Mouse (Mus musculus) intestine, embryonic 16.5 days (tissue): ENCODE measurements around the gene Olfr224. TPM values are rescaled to one million over a fixed set of nuclear protein-coding genes. Genes with fewer than 3 reads are reported as not detected.

Experiments used
- ATAC-seq: fragments of 200-750 bp; cut with Nextera tagmentation; 2 replicates; pipeline ENCODE4 v1.8.0; 2017; ENCODE audit warnings: moderate TSS enrichment, moderate library complexity
- H3K27ac ChIP-seq: fragments of 300-500 bp; sonication (generic); 2 replicates; pipeline ENCODE4 v1.5.1; 2014; ENCODE audit warnings: mild to moderate bottlenecking, low read length
- H3K27me3 ChIP-seq: fragments of 300-500 bp; sonication (generic); replicated peaks from 2 replicates; pipeline ENCODE4 v1.6.1; 2014; ENCODE audit warnings: low read length, control low read depth, mixed read lengths; ENCODE audit not compliant: control insufficient read depth, insufficient read depth
- H3K36me3 ChIP-seq: fragments of 300-500 bp; sonication (generic); 2 replicates; pipeline ENCODE4 v1.6.1; 2014; ENCODE audit warnings: low read length, control low read depth; ENCODE audit not compliant: control insufficient read depth, insufficient read depth
- H3K4me1 ChIP-seq: fragments of 300-500 bp; sonication (generic); 2 replicates; pipeline ENCODE4 v1.6.1; 2014; ENCODE audit warnings: low read length, control low read depth, mixed read lengths; ENCODE audit not compliant: control insufficient read depth, insufficient read depth
- H3K4me2 ChIP-seq: fragments of 300-500 bp; sonication (generic); 2 replicates; pipeline ENCODE4 v1.6.1; 2014; ENCODE audit warnings: low read depth, low read length, control low read depth
- H3K4me3 ChIP-seq: fragments of 300-500 bp; sonication (generic); 2 replicates; pipeline ENCODE4 v1.5.1; 2014; ENCODE audit warnings: mild to moderate bottlenecking, low read length
- H3K9ac ChIP-seq: fragments of 300-500 bp; sonication (generic); 2 replicates; pipeline ENCODE4 v1.6.1; 2014; ENCODE audit warnings: low read depth, low read length
- H3K9me3 ChIP-seq: fragments of 300-500 bp; sonication (generic); 2 replicates; pipeline ENCODE4 v1.6.1; 2016; ENCODE audit warnings: low read length, control low read depth; ENCODE audit not compliant: control insufficient read depth
- WGBS: fragments of 180-500 bp; shearing (Covaris S2); extraction: QIAGEN DNeasy Blood & Tissue Kit; methylation state at CpG from one replicate; pipeline ENCODE4 v1.1.7; 2014; 5-methylcytosine and 5-hydroxymethylcytosine counted together
- polyA plus RNA-seq: library from polyadenylated mRNA; unstranded; fragments of >200 nt; fragmentation: Nextera tagmentation; extraction: Ambion mirVana; gene quantifications from 2 replicates; pipeline ENCODE4 v1.2.1, GENCODE M21; 2015

Gene Olfr224
- polyA plus RNA-seq, 1 experiment from 2014 or later = not detected

DNA sequence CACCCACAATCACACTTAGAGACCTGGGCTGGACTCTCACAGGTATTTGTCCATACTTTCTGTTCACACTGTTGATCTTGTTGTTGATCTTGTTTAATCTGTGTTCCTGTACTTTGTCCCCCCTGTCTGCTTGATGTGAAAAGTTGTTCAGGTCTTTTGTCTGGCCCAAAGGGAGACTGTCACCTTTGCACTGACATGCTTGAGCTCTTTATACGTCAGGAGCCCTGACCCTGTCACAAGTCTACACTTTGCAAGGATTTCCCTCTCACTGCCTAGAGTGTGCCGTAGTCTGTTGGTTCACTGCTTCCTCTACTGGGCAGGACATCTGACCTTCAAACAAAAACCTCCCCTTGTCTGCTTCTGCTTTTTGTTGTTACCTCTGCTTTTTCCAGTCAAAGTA is 34.3 kb upstream of the Olfr224 start:
- 58% methylated on average over 2 of the region's 2 CpGs for WGBS
- Histone ChIP-seq H3K27ac (no peak overlapping the region), H3K27me3 (no peaks in the 10 kb centered on the region), H3K36me3 (no peaks in the 10 kb centered on the region), H3K4me3 (no peak overlapping the region), H3K9ac (no peak overlapping the region), H3K4me1 (no peaks in the 10 kb centered on the region), H3K4me2 (no peak overlapping the region), H3K9me3 (no peaks in the 10 kb centered on the region)
- ATAC-seq = no peak

DNA sequence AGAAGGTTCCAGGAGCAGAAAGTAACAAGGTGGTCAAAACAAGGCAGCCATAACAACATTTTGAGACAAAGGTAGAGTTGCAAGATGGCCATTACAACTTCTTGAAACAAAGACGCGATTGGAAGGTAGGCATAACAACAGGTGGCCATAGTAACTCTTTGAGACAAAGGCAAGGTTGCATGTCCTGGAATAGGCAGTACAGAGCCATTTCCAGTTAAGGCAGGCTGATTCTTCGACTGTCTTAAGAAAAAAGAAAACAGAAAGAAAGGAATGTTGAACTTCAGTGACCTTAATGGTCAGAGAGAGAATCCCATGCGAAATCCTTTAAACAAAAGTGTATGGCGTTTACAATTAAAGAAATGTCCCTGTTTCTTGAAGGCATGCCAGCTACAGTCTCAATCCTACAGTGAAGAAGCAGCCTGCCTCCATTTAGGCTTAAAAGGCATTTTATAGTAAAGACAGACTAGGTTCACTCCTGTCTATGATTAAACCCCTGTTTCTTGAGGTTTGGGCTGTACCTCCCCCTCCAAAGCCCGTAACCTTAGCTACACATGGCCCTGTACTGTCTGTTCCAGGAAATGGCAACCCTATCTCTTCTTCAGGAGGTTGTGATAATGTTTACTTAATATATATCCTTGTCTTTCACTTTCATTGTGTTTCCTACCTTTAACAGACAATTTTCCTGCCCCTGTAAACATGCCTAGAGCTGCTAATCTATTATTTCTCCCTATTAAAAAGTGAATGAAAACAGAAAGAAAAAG is 32.6 kb upstream of the Olfr224 start:
- H3K4me3 ChIP-seq = no peak overlapping the region
- no peak overlapping the region for H3K9ac ChIP-seq
- no peak for ATAC-seq
- H3K36me3 ChIP-seq = no peaks in the 10 kb centered on the region
- no peak overlapping the region for H3K27ac ChIP-seq
- 69% methylated on average over 6 of the region's 6 CpGs for WGBS
- no peaks in the 10 kb centered on the region for H3K9me3 ChIP-seq
- no peak overlapping the region for H3K4me2 ChIP-seq
- no peaks in the 10 kb centered on the region for H3K27me3 ChIP-seq
- no peaks in the 10 kb centered on the region for H3K4me1 ChIP-seq

DNA sequence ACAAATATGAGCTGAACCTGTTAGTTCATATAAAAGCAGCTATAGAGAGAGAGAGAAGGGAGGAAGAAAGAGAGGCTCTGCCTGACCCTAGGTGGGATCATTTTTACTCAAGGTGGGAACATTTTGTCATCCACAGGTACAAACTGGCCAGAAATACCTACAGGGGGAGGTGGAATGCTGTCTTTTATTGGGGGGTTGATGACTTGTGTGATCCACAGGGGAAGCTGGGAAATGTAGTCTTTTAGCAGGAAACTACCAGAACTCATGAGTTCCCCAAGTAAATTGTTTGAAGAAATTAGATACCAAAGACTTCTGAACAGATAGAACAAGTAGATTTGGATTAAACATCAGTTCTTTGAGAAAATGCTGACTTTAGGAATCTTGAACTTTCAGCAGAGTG is 31.7 kb upstream of the Olfr224 start:
- H3K27me3 ChIP-seq = no peaks in the 10 kb centered on the region

DNA sequence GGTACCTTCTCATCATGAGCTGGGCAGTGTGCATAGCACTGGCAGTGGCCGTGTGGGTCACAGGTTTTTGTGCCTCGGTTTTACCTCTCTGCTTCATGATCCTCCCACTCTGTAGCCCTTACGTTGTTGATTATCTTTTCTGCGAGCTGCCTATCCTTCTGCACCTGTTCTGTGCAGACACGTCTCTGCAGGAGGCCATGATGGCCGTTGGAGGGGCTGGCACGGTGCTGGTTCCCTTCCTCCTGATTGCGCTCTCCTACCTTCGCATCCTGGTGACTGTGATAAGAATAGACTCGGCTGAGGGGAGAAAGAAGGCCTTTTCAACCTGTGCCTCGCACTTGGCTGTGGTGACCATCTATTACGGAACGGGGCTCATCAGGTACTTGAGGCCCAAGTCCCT is 27.5 kb upstream of the Olfr224 start:
- 88% methylated on average over 13 of the region's 13 CpGs for WGBS
- Histone ChIP-seq H3K36me3 (no peaks in the 10 kb centered on the region), H3K4me3 (no peak overlapping the region), H3K4me1 (no peaks in the 10 kb centered on the region), H3K27ac (no peak overlapping the region), H3K4me2 (no peak overlapping the region), H3K27me3 (no peaks in the 10 kb centered on the region), H3K9me3 (no peaks in the 10 kb centered on the region), H3K9ac (no peak overlapping the region)
- no peak for ATAC-seq

More for the DNA sequence above, 31.7 kb upstream of the Olfr224 start:
- Histone ChIP-seq H3K4me3 (no peak overlapping the region), H3K9ac (no peak overlapping the region), H3K4me1 (no peaks in the 10 kb centered on the region), H3K4me2 (no peak overlapping the region), H3K36me3 (no peaks in the 10 kb centered on the region), H3K27ac (no peak overlapping the region), H3K9me3 (no peaks in the 10 kb centered on the region)
- ATAC-seq = no peak

DNA sequence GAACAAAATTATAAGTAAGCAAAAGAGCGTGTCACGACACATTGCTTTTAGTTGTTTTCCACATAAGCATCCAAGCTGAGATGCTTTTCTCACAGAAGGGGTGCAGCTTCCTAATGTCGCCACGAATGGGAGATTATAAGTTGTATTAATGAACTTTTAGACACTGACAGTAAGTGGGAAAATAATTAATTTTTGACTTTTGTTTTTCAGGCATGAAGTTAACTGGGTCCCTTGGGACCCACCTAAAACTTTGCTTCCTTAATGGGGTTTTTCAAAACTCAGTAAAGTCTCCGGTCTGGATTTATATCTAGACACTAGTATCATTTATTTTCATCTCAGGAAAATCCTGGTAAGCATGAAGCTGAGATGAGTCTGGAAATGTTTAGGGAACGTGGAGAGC is 24.5 kb upstream of the Olfr224 start, which contains the start of gene Olfr324:
TSS of gene Olfr324 (plus strand) at position 301 of the 400 bp plus-strand sequence.
- Histone ChIP-seq H3K9me3 (no peaks in the 10 kb centered on the region), H3K9ac (no peak within 1 kb of the TSS), H3K4me2 (no peak within 1 kb of the TSS), H3K27me3 (no peaks in the 10 kb centered on the region), H3K4me1 (no peaks in the 10 kb centered on the region), H3K36me3 (no peaks in the 10 kb centered on the region), H3K27ac (no peak within 1 kb of the TSS), H3K4me3 (no peak within 1 kb of the TSS)
- 86% methylated on average over 6 of the region's 6 CpGs for WGBS
- ATAC-seq = no peak

DNA sequence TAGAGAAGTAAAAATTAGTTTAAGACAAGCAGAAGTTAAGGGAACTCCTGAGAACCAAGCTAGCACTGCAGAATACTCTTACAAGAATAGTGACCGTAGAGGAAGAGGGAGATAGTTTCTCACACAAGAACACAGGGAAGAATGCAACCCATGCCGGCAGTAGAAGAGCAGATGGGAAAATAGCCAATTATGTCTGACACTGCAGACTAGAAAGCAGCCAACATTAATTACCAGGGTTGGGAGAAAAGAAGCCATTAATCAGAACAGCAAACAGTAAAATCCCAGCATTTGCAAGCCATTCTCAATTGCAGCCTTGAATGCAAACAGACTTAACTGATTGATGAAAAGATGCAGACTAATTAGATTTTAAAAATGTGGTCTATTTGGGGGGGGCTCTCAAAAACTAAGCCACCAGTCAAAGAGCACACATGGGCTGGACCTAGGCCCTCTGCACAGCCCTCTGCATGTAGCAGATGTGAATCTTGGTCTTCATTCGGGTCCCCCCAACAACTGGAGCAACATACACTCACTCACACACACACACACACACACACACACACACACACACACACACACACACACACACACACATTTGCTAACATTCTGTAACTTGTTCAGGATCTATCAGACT is 18.4 kb upstream of the Olfr224 start:
- Histone ChIP-seq H3K27ac (no peak overlapping the region), H3K36me3 (no peaks in the 10 kb centered on the region), H3K4me1 (no peaks in the 10 kb centered on the region), H3K27me3 (no peaks in the 10 kb centered on the region), H3K4me2 (no peak overlapping the region), H3K9ac (no peak overlapping the region), H3K9me3 (no peaks in the 10 kb centered on the region), H3K4me3 (no peak overlapping the region)
- no peak for ATAC-seq
- WGBS = 58% methylated on average over 3 of the region's 3 CpGs

DNA sequence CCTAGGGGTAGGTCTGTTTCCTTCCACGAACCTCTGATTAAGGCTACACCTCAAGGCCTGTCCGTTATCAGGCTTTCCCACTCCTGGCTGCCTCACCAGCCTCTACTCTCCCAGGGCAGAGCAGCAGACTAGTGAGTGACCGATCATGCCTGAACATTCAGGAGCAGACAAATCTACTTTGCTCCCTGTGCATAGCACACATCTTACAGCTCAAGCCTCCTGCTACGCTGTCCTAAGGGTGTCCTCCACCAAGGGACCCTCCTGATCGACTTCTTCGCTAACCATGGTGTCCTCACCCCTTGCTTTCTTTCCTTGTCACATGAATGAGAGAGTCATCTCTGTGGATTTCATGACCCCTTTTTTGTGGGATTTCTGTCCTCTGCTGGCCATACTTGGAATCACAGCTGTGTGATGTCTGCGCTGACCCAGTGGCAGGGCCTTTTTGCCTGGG is 17.6 kb upstream of the Olfr224 start:
- no peaks in the 10 kb centered on the region for H3K4me1 ChIP-seq
- no peaks in the 10 kb centered on the region for H3K9me3 ChIP-seq
- ATAC-seq = no peak
- WGBS = 76% methylated on average over 7 of the region's 7 CpGs
- H3K4me3 ChIP-seq = no peak overlapping the region
- H3K36me3 ChIP-seq = no peaks in the 10 kb centered on the region
- no peak overlapping the region for H3K9ac ChIP-seq
- no peaks in the 10 kb centered on the region for H3K27me3 ChIP-seq
- no peak overlapping the region for H3K27ac ChIP-seq
- H3K4me2 ChIP-seq = no peak overlapping the region

DNA sequence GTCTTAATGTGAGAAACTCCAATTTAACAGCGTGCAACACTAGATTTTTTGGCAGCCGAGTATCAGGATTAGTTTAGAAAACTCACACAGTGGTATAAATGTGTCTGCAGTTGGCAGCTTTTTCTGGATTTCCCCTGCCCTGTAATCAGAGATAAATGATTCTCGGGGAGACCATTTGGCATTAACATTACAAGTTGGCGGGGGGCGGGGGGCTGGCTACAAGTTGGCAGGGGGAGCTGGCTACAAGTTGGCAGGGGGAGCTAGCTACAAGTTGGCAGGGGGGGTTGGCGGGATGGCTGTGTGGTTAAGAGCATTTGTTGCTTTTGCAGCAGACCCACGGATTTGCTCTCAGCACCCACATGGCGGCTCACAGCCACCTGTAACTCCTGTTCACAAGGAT is 8.3 kb upstream of the Olfr224 start:
- no peaks in the 10 kb centered on the region for H3K36me3 ChIP-seq
- no peaks in the 10 kb centered on the region for H3K27me3 ChIP-seq
- H3K4me2 ChIP-seq = no peak overlapping the region
- no peak for ATAC-seq
- 71% methylated on average over 8 of the region's 8 CpGs for WGBS
- no peak overlapping the region for H3K9ac ChIP-seq
- no peak overlapping the region for H3K27ac ChIP-seq
- no peak overlapping the region for H3K4me3 ChIP-seq
- H3K9me3 ChIP-seq = no peaks in the 10 kb centered on the region
- H3K4me1 ChIP-seq = no peaks in the 10 kb centered on the region

DNA sequence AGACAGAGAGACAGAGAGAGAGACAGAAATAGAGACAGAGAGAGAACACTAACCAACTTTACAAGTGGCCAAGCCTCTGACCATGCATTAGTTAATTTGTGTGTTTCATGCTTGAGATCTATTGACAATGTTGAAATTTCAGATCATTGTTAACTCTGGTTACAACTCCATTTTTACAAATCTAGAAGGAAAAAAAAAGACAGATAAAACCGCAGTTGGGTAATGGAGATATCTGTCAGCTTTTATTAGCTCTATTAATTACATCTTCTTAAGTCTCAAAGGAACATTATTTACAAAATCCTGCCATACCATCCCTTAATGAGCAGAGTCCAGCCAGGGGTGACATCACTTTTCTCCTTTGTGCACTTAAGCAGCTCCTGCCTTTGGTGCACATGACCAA is 7.1 kb upstream of the Olfr224 start, which contains the start of gene Olfr325:
TSS of gene Olfr325 (plus strand) at position 301 of the 400 bp plus-strand sequence.
- H3K27me3 ChIP-seq = no peaks in the 10 kb centered on the region

More for the DNA sequence above, 7.1 kb upstream of the Olfr224 start, which contains the start of gene Olfr325:
- H3K9me3 ChIP-seq = no peaks in the 10 kb centered on the region
- 75% methylated on average over 1 of the region's 1 CpGs for WGBS
- no peak within 1 kb of the TSS for H3K4me2 ChIP-seq
- ATAC-seq = no peak
- no peak within 1 kb of the TSS for H3K27ac ChIP-seq
- H3K36me3 ChIP-seq = no peaks in the 10 kb centered on the region
- H3K4me3 ChIP-seq = no peak within 1 kb of the TSS
- H3K4me1 ChIP-seq = no peaks in the 10 kb centered on the region
- H3K9ac ChIP-seq = no peak within 1 kb of the TSS
